Mouse (Mus musculus): ENCODE data around the gene Syk.

- TF ChIP-seq CTCF (IDR thresholded peaks at IDR 0.05) (no peak), EP300 (IDR thresholded peaks at IDR 0.05) (no peak)
Observed at GRCm38 (mm10) chr13:52692311-52692710, 109.3 kb downstream of the Syk start.
